Mouse (Mus musculus): ENCODE measurements at regions not wholly inside any gene's neighbourhood (a gene's known extent, or its start where the extent isn't known, plus 50 kb on each side); places are given as distances from the start of the nearest gene placed in this dataset.
A peak's percentile ranks its signal among the peaks of the same experiment; 100 is the strongest.

DNA sequence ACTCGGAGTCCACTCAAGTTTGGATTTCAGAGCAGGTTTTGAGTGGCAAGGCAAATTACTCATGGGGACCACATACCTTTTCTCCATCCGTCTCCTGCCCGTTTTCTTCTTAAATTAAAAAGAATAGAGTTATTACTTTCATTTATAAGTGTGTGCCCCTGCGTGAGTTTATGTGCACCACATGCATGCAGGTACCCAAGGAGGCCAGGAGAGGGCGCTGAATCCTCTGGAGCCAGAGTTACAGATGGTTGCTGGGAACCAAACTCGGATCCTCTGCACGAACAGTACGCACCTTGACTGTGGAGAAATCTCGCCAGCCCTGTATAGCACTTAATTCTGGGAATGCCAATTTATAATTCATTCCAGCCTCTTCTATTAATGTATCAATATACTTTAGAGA lies 58.3 kb upstream of the Flt1 start:
- no peaks in the 10 kb centered on the region for H3K27me3 ChIP-seq (ENCODE audit: control insufficient read depth, insufficient read depth, low read length)
- no peak overlapping the region for H3K9ac ChIP-seq (replicated peaks; ENCODE audit: low read depth, low read length)
- H3K36me3 ChIP-seq (replicated peaks; ENCODE audit: control insufficient read depth, insufficient read depth, low read length): no peaks in the 10 kb centered on the region
- WGBS: 90% methylated on average over 9 of the region's 9 CpGs
- no peak for DNase-seq (ENCODE audit: low spot score)
- no peak overlapping the region for H3K4me3 ChIP-seq (ENCODE audit: low read depth, low read length)
- H3K9me3 ChIP-seq (replicated peaks; ENCODE audit: control insufficient read depth, low read length): peaks cover 3% of the 10 kb centered on the region; the same call in 1 of the 2 replicates
- no peaks in the 10 kb centered on the region for H3K4me1 ChIP-seq (ENCODE audit: control insufficient read depth, insufficient read depth)
- ATAC-seq (ENCODE audit: insufficient read depth, low read depth): no peak
- no peak overlapping the region for H3K27ac ChIP-seq (ENCODE audit: low read depth)
- TF ChIP-seq EP300 (IDR thresholded peaks at IDR 0.05; ENCODE audit: low read depth) (no peak), CTCF (IDR thresholded peaks at IDR 0.05; ENCODE audit: low read depth) (0 out of 2 replicates have a peak, but pooled peaks have one; percentile 6)
- no peak overlapping the region for H3K4me2 ChIP-seq (ENCODE audit: low read depth, low read length)

DNA sequence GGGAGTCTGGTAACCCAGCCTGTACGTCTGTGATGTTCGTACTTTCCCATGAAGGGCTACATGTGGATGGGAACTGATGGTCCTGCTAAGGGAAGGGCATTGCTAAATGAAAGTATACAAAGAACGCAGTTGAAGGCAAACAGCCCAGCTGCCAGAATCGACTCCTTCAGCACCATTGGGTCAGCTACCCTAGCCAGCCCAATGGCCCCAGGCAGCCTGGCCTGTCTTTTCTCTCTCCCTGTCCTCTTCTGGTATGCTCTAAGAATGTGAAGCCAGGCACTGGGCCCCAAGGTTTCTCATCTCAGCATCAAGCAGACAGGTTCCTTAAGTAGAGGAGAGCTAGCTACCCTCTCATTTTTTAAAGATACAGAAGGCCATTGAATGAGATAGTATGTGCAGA lies 57.7 kb upstream of the Flt1 start:
- WGBS: 60% methylated on average over 4 of the region's 4 CpGs
- Histone ChIP-seq H3K9me3 (replicated peaks; ENCODE audit: control insufficient read depth, low read length) (peaks cover 3% of the 10 kb centered on the region; the same call in 1 of the 2 replicates), H3K27ac (ENCODE audit: low read depth) (no peak overlapping the region), H3K36me3 (replicated peaks; ENCODE audit: control insufficient read depth, insufficient read depth, low read length) (no peaks in the 10 kb centered on the region), H3K27me3 (ENCODE audit: control insufficient read depth, insufficient read depth, low read length) (no peaks in the 10 kb centered on the region), H3K4me1 (ENCODE audit: control insufficient read depth, insufficient read depth) (no peaks in the 10 kb centered on the region), H3K4me2 (ENCODE audit: low read depth, low read length) (no peak overlapping the region), H3K9ac (replicated peaks; ENCODE audit: low read depth, low read length) (no peak overlapping the region), H3K4me3 (ENCODE audit: low read depth, low read length) (no peak overlapping the region)
- TF ChIP-seq CTCF (IDR thresholded peaks at IDR 0.05; ENCODE audit: low read depth): no peak
- TF ChIP-seq EP300 (IDR thresholded peaks at IDR 0.05; ENCODE audit: low read depth): no peak
- ATAC-seq (ENCODE audit: insufficient read depth, low read depth) (no peak), DNase-seq (ENCODE audit: low spot score) (no peak)

DNA sequence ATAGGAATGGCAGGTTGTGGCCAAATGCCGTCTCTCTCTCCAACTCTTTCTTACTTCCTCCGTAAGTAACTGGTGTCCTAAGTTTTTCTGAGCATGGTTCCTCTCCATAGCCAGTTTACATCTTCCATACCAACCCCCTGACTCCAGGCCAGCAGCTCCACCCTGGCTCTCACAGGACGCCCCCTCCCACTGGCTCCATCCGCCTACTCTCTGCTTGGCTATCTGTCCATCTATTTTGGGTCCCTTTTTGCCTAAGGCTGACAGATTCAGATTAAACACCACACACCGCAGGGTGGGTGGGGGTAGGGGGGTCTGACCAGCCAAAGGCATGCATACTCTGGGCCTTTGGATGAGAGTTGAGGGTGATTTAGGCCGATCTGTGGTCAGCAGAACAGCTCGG lies 57.0 kb upstream of the Flt1 start:
- Histone ChIP-seq H3K4me3 (ENCODE audit: low read depth, low read length) (no peak overlapping the region), H3K27me3 (ENCODE audit: control insufficient read depth, insufficient read depth, low read length) (no peaks in the 10 kb centered on the region), H3K4me1 (ENCODE audit: control insufficient read depth, insufficient read depth) (no peaks in the 10 kb centered on the region), H3K27ac (ENCODE audit: low read depth) (no peak overlapping the region), H3K9me3 (replicated peaks; ENCODE audit: control insufficient read depth, low read length) (peaks cover 3% of the 10 kb centered on the region; the same call in 1 of the 2 replicates), H3K4me2 (ENCODE audit: low read depth, low read length) (no peak overlapping the region), H3K9ac (replicated peaks; ENCODE audit: low read depth, low read length) (no peak overlapping the region), H3K36me3 (replicated peaks; ENCODE audit: control insufficient read depth, insufficient read depth, low read length) (no peaks in the 10 kb centered on the region)
- 57% methylated on average over 7 of the region's 7 CpGs for WGBS
- no peak for TF ChIP-seq CTCF (IDR thresholded peaks at IDR 0.05; ENCODE audit: low read depth)
- TF ChIP-seq EP300 (IDR thresholded peaks at IDR 0.05; ENCODE audit: low read depth): no peak
- DNase-seq (ENCODE audit: low spot score) (no peak), ATAC-seq (ENCODE audit: insufficient read depth, low read depth) (no peak)

DNA sequence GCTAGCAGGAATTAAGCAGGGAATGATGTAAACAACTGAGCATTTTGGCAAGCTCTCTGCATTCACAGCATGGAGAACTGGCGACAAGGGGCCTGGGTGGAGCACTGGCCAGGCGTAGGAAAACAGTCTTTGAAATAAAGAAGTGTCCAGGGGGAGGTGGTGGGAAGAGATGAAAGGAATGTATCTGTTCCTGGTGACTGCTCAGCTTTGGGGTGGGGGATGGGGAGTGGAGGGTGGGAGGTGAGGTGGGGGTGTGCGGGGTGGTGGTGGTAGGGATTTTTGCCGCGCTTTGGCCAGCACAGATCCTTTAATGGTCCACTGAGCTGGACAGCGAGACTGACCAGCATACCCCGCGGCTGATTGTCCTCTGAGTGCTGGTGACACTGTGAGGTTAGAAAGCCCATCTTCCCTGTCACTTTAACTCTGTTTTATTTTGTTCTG lies 56.5 kb upstream of the Flt1 start:
- no peak overlapping the region for H3K4me3 ChIP-seq (ENCODE audit: low read depth, low read length)
- no peak overlapping the region for H3K27ac ChIP-seq (ENCODE audit: low read depth)
- no peaks in the 10 kb centered on the region for H3K27me3 ChIP-seq (ENCODE audit: control insufficient read depth, insufficient read depth, low read length)
- H3K9me3 ChIP-seq (replicated peaks; ENCODE audit: control insufficient read depth, low read length): peaks cover 3% of the 10 kb centered on the region; the same call in 1 of the 2 replicates
- no peak overlapping the region for H3K9ac ChIP-seq (replicated peaks; ENCODE audit: low read depth, low read length)
- H3K4me2 ChIP-seq (ENCODE audit: low read depth, low read length): no peak overlapping the region
- WGBS: 39% methylated on average over 8 of the region's 8 CpGs
- no peaks in the 10 kb centered on the region for H3K4me1 ChIP-seq (ENCODE audit: control insufficient read depth, insufficient read depth)
- H3K36me3 ChIP-seq (replicated peaks; ENCODE audit: control insufficient read depth, insufficient read depth, low read length): no peaks in the 10 kb centered on the region
- TF ChIP-seq CTCF (IDR thresholded peaks at IDR 0.05; ENCODE audit: low read depth) (no peak), EP300 (IDR thresholded peaks at IDR 0.05; ENCODE audit: low read depth) (no peak)
- DNase-seq (ENCODE audit: low spot score) (no peak), ATAC-seq (ENCODE audit: insufficient read depth, low read depth) (no peak)

DNA sequence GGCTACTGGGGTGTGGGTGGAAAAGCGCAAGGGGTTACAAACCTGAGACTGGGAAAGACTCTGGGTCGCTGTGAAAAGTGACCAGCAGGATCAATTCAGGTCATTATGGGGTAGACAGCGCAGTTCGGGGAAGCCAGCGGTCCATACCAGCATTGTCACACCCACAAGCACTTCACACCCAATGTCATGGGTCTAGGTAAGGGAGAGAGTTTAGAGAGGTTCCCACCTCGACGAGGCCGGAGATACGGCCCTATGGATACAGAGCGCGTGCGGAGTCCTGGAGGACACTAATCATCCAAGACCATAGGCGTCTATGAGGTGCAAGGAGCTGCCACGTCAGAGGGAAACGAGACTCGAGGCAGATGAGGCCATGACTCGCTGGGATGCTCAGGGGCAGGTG lies 55.4 kb upstream of the Flt1 start:
- Histone ChIP-seq H3K9me3 (replicated peaks; ENCODE audit: control insufficient read depth, low read length) (peaks cover 3% of the 10 kb centered on the region; the same call in 1 of the 2 replicates), H3K27me3 (ENCODE audit: control insufficient read depth, insufficient read depth, low read length) (no peaks in the 10 kb centered on the region), H3K36me3 (replicated peaks; ENCODE audit: control insufficient read depth, insufficient read depth, low read length) (no peaks in the 10 kb centered on the region), H3K4me1 (ENCODE audit: control insufficient read depth, insufficient read depth) (no peaks in the 10 kb centered on the region), H3K9ac (replicated peaks; ENCODE audit: low read depth, low read length) (no peak overlapping the region), H3K4me3 (ENCODE audit: low read depth, low read length) (no peak overlapping the region), H3K27ac (ENCODE audit: low read depth) (no peak overlapping the region), H3K4me2 (ENCODE audit: low read depth, low read length) (no peak overlapping the region)
- ATAC-seq (ENCODE audit: insufficient read depth, low read depth): no peak
- DNase-seq (ENCODE audit: low spot score): no peak
- no peak for TF ChIP-seq CTCF (IDR thresholded peaks at IDR 0.05; ENCODE audit: low read depth)
- TF ChIP-seq EP300 (IDR thresholded peaks at IDR 0.05; ENCODE audit: low read depth): no peak
- WGBS: 91% methylated on average over 17 of the region's 17 CpGs

DNA sequence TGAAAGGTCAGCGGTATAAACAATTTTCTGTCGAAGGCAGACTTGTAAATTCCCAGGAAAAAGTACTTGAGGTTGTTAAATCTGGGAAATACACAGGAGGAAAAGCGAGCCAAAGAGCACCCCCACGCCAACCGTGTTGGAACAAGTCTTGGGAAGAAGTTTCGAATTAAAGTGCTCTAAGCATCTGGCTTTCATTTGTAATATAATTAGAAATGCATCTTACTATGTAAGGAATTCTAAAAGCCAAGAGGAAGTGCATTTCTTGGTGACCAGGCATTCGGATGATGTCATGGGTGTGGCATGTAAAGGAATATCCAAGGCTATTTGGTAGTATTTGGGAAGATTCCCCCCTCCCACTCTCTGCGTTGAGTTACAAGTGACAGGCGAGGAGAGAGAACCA lies 52.7 kb upstream of the Flt1 start:
- Histone ChIP-seq H3K4me3 (ENCODE audit: low read depth, low read length) (no peak overlapping the region), H3K9me3 (replicated peaks; ENCODE audit: control insufficient read depth, low read length) (peaks cover 10% of the 10 kb centered on the region; the same call in 1 of the 2 replicates), H3K27ac (ENCODE audit: low read depth) (no peak overlapping the region), H3K4me2 (ENCODE audit: low read depth, low read length) (no peak overlapping the region), H3K9ac (replicated peaks; ENCODE audit: low read depth, low read length) (no peak overlapping the region), H3K36me3 (replicated peaks; ENCODE audit: control insufficient read depth, insufficient read depth, low read length) (no peaks in the 10 kb centered on the region), H3K27me3 (ENCODE audit: control insufficient read depth, insufficient read depth, low read length) (no peaks in the 10 kb centered on the region), H3K4me1 (ENCODE audit: control insufficient read depth, insufficient read depth) (no peaks in the 10 kb centered on the region)
- ATAC-seq (ENCODE audit: insufficient read depth, low read depth): no peak
- WGBS: 64% methylated on average over 9 of the region's 9 CpGs
- TF ChIP-seq EP300 (IDR thresholded peaks at IDR 0.05; ENCODE audit: low read depth): no peak
- no peak for TF ChIP-seq CTCF (IDR thresholded peaks at IDR 0.05; ENCODE audit: low read depth)
- no peak for DNase-seq (ENCODE audit: low spot score)
